Mouse (Mus musculus): ENCODE data around the gene Nkapl.

DNA sequence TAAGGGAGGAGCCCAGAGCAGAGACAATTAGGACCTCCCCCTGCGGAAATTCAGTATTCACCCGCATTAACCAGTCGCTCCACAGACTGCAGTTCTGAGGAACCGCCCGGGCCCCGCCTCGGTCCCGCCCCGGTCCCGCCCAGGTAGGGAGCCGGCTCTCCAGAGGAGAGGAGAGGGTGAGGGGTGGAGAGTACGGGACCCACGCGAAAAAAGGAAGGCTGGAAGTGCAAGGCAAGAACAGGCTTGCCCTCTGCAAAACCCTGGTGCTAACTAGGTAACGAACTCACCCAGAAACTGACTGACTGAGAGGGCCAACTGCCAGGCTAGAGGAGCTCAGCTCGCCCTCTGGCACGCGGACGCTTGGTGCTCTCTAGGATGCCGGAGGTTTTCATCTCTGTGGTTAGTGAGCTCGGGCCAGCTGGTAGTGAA is 37.9 kb upstream of the Nkapl start:
- TF ChIP-seq POLR2A (IDR thresholded peaks at IDR 0.05; ENCODE audit: insufficient read depth, low read depth, low read length) (peak; percentile 69), CTCF (IDR thresholded peaks at IDR 0.05; ENCODE audit: insufficient read depth, low read depth, low read length) (no peak)
